In genomic region chr19:7421602-7422591, GRCm38 (mm10) we compare ENCODE assay signal across 8 mouse cellular contexts. TPM values are rescaled to one million over a fixed set of nuclear protein-coding genes. Genes with fewer than 3 reads are reported as not detected.
DNase-seq lines count a peak whose midpoint lies in the region; ATAC-seq lines count a peak whose summit lies in the region.

No protein-coding gene starts in this region.

- H3K4me2 ChIP-seq in hindbrain, embryonic 13.5 days: peak overlapping the region; percentile 85

- H3K36me3 ChIP-seq in hindbrain, embryonic 13.5 days: peaks cover 53% of the 10 kb centered on the region
- peaks cover 75% of the 10 kb centered on the region for H3K36me3 ChIP-seq in midbrain, embryonic 10.5 days

- peak overlapping the region; percentile 98 for H3K9ac ChIP-seq in hindbrain, embryonic 13.5 days

- peak overlapping the region; percentile 99 for H3K27ac ChIP-seq in hindbrain, embryonic 13.5 days
- H3K27ac ChIP-seq in midbrain, embryonic 10.5 days (replicated peaks): peak overlapping the region; percentile 78

- no peaks in the 10 kb centered on the region for H3K27me3 ChIP-seq in hindbrain, embryonic 13.5 days
- peaks cover 41% of the 10 kb centered on the region for H3K27me3 ChIP-seq in midbrain, embryonic 10.5 days (ENCODE audit: low read depth, poor library complexity, severe bottlenecking)

- no peaks in the 10 kb centered on the region for H3K9me3 ChIP-seq in hindbrain, embryonic 13.5 days
- H3K9me3 ChIP-seq in midbrain, embryonic 10.5 days (replicated peaks): no peaks in the 10 kb centered on the region

- peak; percentile 77 to 85 for DNase-seq in adrenal gland, adult (ENCODE audit: inconsistent age in 2 of 2, low spot score in 1 of 2)
- DNase-seq in cerebellum, adult 8-10 months: peak; percentile 64
- peak; percentile 35 to 81 for DNase-seq in left cerebral cortex, postnatal 10 days (ENCODE audit: extremely low spot score in 1 of 2, low spot score in 2 of 2)
- peak; percentile 85 for DNase-seq in midbrain, embryonic 10.5 days (ENCODE audit: low spot score)
- DNase-seq in right cerebral cortex, postnatal 36 days (ENCODE audit: low spot score in 2 of 2): peak; percentile 67 to 82
- DNase-seq in urinary bladder, postnatal 25 days (ENCODE audit: low spot score): no peak

- WGBS in hindbrain, embryonic 13.5 days: 5% methylated on average over 48 of the region's 48 CpGs
- 6% methylated on average over 48 of the region's 48 CpGs for WGBS in midbrain, embryonic 10.5 days

- ATAC-seq in frontal cortex, adult (ENCODE audit: low TSS enrichment): peak; percentile 31
- peak; percentile 12 for ATAC-seq in hindbrain, embryonic 13.5 days (ENCODE audit: low FRiP score)

- intact Hi-C loops in left cerebral cortex, postnatal 10 days (cut with DNase I): no loop called here

- H3K4me1 ChIP-seq in hindbrain, embryonic 13.5 days (replicated peaks): peaks cover 70% of the 10 kb centered on the region
- H3K4me1 ChIP-seq in midbrain, embryonic 10.5 days: peaks cover 62% of the 10 kb centered on the region

- H3K4me3 ChIP-seq in hindbrain, embryonic 13.5 days: peak overlapping the region; percentile 85
- peak overlapping the region; percentile 90 for H3K4me3 ChIP-seq in midbrain, embryonic 10.5 days

RNA-seq across cellular contexts. Expression of gene 2700081O15Rik, which starts 4.5 kb away (rescaled TPM):
- polyA plus RNA-seq in hindbrain, embryonic 13.5 days (2015; fragmentation: Nextera tagmentation; extraction: Ambion mirVana): 17.7 and 18.0 TPM in 2 replicates
- total RNA-seq in left cerebral cortex, postnatal 10 days (2021): 10 to 100 TPM; 51.2 to 51.5 TPM
- 5.7 and 7.6 TPM in 2 replicates for polyA plus RNA-seq in midbrain, embryonic 10.5 days (2016; fragmentation: Nextera tagmentation; extraction: Ambion mirVana)

RNA-seq across cellular contexts. Expression of gene Spindoc, which starts 39.1 kb away (rescaled TPM):
- polyA plus RNA-seq in hindbrain, embryonic 13.5 days (2015; fragmentation: Nextera tagmentation; extraction: Ambion mirVana): 34.0 and 42.7 TPM in 2 replicates
- total RNA-seq in left cerebral cortex, postnatal 10 days (2021): 10 to 100 TPM; 33.4 to 38.2 TPM
- polyA plus RNA-seq in midbrain, embryonic 10.5 days (2016; fragmentation: Nextera tagmentation; extraction: Ambion mirVana): 43.1 and 51.7 TPM in 2 replicates
